Mouse (Mus musculus) heart, embryonic 13.5 days (tissue): Measurements from ENCODE around the gene Rpl3. TPM values are rescaled to one million over a fixed set of nuclear protein-coding genes. Genes with fewer than 3 reads are reported as not detected.

Experiments used
- ATAC-seq: fragments of 200-750 bp; cut with Nextera tagmentation; 2 replicates; pipeline ENCODE4 v1.8.0; 2017; ENCODE audit warnings: moderate TSS enrichment; ENCODE audit not compliant: insufficient number of reproducible peaks, low FRiP score, low TSS enrichment; ENCODE audit errors: extremely low read depth
- H3K27ac ChIP-seq: fragments of 300-500 bp; sonication (generic); replicated peaks from 2 replicates; pipeline ENCODE4 v1.5.1; 2015; ENCODE audit warnings: moderate library complexity, mild to moderate bottlenecking, inconsistent platforms
- H3K27me3 ChIP-seq: fragments of 300-500 bp; sonication (generic); replicated peaks from 2 replicates; pipeline ENCODE4 v1.6.1; 2015; ENCODE audit warnings: mild to moderate bottlenecking, inconsistent platforms
- H3K36me3 ChIP-seq: fragments of 300-500 bp; sonication (generic); 2 replicates; pipeline ENCODE4 v1.6.1; 2015; ENCODE audit warnings: mild to moderate bottlenecking, inconsistent platforms
- H3K4me1 ChIP-seq: fragments of 300-500 bp; sonication (generic); 2 replicates; pipeline ENCODE4 v1.6.1; 2015; ENCODE audit warnings: inconsistent platforms
- H3K4me2 ChIP-seq: fragments of 300-500 bp; sonication (generic); 2 replicates; pipeline ENCODE4 v1.6.1; 2015; ENCODE audit warnings: inconsistent platforms, mild to moderate bottlenecking, moderate library complexity
- H3K4me3 ChIP-seq: fragments of 300-500 bp; sonication (generic); 2 replicates; pipeline ENCODE4 v1.5.1; 2015; ENCODE audit warnings: moderate library complexity, mild to moderate bottlenecking, inconsistent platforms
- H3K9ac ChIP-seq: fragments of 300-500 bp; sonication (generic); 2 replicates; pipeline ENCODE4 v1.6.1; 2015; ENCODE audit warnings: inconsistent platforms, mild to moderate bottlenecking, moderate library complexity
- H3K9me3 ChIP-seq: fragments of 300-500 bp; sonication (generic); 2 replicates; pipeline ENCODE4 v1.6.1; 2016; ENCODE audit warnings: inconsistent platforms
- WGBS: fragments of 180-500 bp; shearing (Covaris S2); methylation state at CpG from one replicate; pipeline ENCODE4 v1.1.7; 2015; ENCODE audit warnings: mixed read lengths; 5-methylcytosine and 5-hydroxymethylcytosine counted together
- polyA plus RNA-seq: library from polyadenylated mRNA; unstranded; fragments of >200 nt; fragmentation: Nextera tagmentation; extraction: Ambion mirVana; gene quantifications from 2 replicates; pipeline ENCODE4 v1.2.1, GENCODE M21; 2015

Gene Rpl3
- polyA plus RNA-seq, 1 experiment from 2014 or later: 603 TPM

- no peak for ATAC-seq
- Histone ChIP-seq H3K4me3 (no peak overlapping the region), H3K9me3 (no peaks in the 10 kb centered on the region), H3K27me3 (no peaks in the 10 kb centered on the region), H3K4me1 (peaks cover 6% of the 10 kb centered on the region), H3K36me3 (no peaks in the 10 kb centered on the region), H3K27ac (no peak overlapping the region), H3K9ac (no peak overlapping the region), H3K4me2 (no peak overlapping the region)
- WGBS: 11% methylated on average over 13 of the region's 13 CpGs
These were observed 26.3 kb downstream of the Rpl3 start for GRCm38 (mm10) chr15:80065414-80065813.

GRCm38 (mm10) chr15:80064965-80065364 lies 26.7 kb downstream of the Rpl3 start:
- no peaks in the 10 kb centered on the region for H3K9me3 ChIP-seq
- no peak overlapping the region for H3K9ac ChIP-seq
- no peaks in the 10 kb centered on the region for H3K36me3 ChIP-seq
- 82% methylated on average over 5 of the region's 5 CpGs for WGBS
- peaks cover 1% of the 10 kb centered on the region for H3K4me1 ChIP-seq
- ATAC-seq: no peak
- no peak overlapping the region for H3K4me3 ChIP-seq
- no peaks in the 10 kb centered on the region for H3K27me3 ChIP-seq
- H3K27ac ChIP-seq: no peak overlapping the region
- no peak overlapping the region for H3K4me2 ChIP-seq

- H3K27me3 ChIP-seq: no peaks in the 10 kb centered on the region
- no peaks in the 10 kb centered on the region for H3K9me3 ChIP-seq
- H3K4me2 ChIP-seq: no peak overlapping the region
- no peak overlapping the region for H3K27ac ChIP-seq
- no peak overlapping the region for H3K9ac ChIP-seq
- H3K4me1 ChIP-seq: no peaks in the 10 kb centered on the region
- ATAC-seq: no peak
- 47% methylated on average over 5 of the region's 5 CpGs for WGBS
- no peaks in the 10 kb centered on the region for H3K36me3 ChIP-seq
- no peak overlapping the region for H3K4me3 ChIP-seq
These were observed 28.8 kb downstream of the Rpl3 start for GRCm38 (mm10) chr15:80062821-80063220.

- Histone ChIP-seq H3K4me3 (no peak overlapping the region), H3K27ac (no peak overlapping the region), H3K27me3 (no peaks in the 10 kb centered on the region), H3K36me3 (no peaks in the 10 kb centered on the region), H3K4me2 (no peak overlapping the region), H3K4me1 (no peaks in the 10 kb centered on the region), H3K9me3 (no peaks in the 10 kb centered on the region), H3K9ac (no peak overlapping the region)
- ATAC-seq: no peak
- WGBS: 60% methylated on average over 8 of the region's 9 CpGs
These were observed 29.3 kb downstream of the Rpl3 start for GRCm38 (mm10) chr15:80062339-80062738.

GRCm38 (mm10) chr15:80061071-80061550 lies 30.6 kb downstream of the Rpl3 start:
- Histone ChIP-seq H3K27me3 (no peaks in the 10 kb centered on the region), H3K36me3 (no peaks in the 10 kb centered on the region), H3K4me2 (no peak overlapping the region), H3K4me1 (no peaks in the 10 kb centered on the region), H3K9me3 (no peaks in the 10 kb centered on the region), H3K27ac (no peak overlapping the region), H3K9ac (no peak overlapping the region), H3K4me3 (no peak overlapping the region)
- ATAC-seq: no peak
- 77% methylated on average over 4 of the region's 4 CpGs for WGBS

- Histone ChIP-seq H3K36me3 (no peaks in the 10 kb centered on the region), H3K9me3 (no peaks in the 10 kb centered on the region), H3K4me2 (no peak overlapping the region), H3K4me3 (no peak overlapping the region), H3K9ac (no peak overlapping the region), H3K27ac (no peak overlapping the region), H3K27me3 (no peaks in the 10 kb centered on the region), H3K4me1 (no peaks in the 10 kb centered on the region)
- 86% methylated on average over 8 of the region's 8 CpGs for WGBS
- ATAC-seq: no peak
These were observed 31.2 kb downstream of the Rpl3 start for GRCm38 (mm10) chr15:80060356-80061070.

- Histone ChIP-seq H3K4me2 (no peak overlapping the region), H3K9me3 (no peaks in the 10 kb centered on the region), H3K27ac (no peak overlapping the region), H3K4me3 (no peak overlapping the region), H3K4me1 (no peaks in the 10 kb centered on the region), H3K9ac (no peak overlapping the region), H3K36me3 (no peaks in the 10 kb centered on the region), H3K27me3 (no peaks in the 10 kb centered on the region)
- no peak for ATAC-seq
- 67% methylated on average over 7 of the region's 7 CpGs for WGBS
These were observed 32.1 kb downstream of the Rpl3 start for GRCm38 (mm10) chr15:80059606-80060005.

GRCm38 (mm10) chr15:80058151-80058550 lies 33.5 kb downstream of the Rpl3 start:
- no peak for ATAC-seq
- H3K9ac ChIP-seq: no peak overlapping the region
- H3K27ac ChIP-seq: no peak overlapping the region
- H3K9me3 ChIP-seq: no peaks in the 10 kb centered on the region
- H3K4me3 ChIP-seq: no peak overlapping the region
- WGBS: 87% methylated on average over 7 of the region's 7 CpGs
- no peak overlapping the region for H3K4me2 ChIP-seq
- peaks cover 13% of the 10 kb centered on the region for H3K4me1 ChIP-seq
- no peaks in the 10 kb centered on the region for H3K27me3 ChIP-seq
- no peaks in the 10 kb centered on the region for H3K36me3 ChIP-seq

- peaks cover 20% of the 10 kb centered on the region for H3K4me1 ChIP-seq
- peak overlapping the region; percentile 4; the same call in 1 of the 2 replicates for H3K9ac ChIP-seq
- no peaks in the 10 kb centered on the region for H3K36me3 ChIP-seq
- H3K27ac ChIP-seq: peak overlapping the region; percentile 43; the same call in 1 of the 2 replicates
- no peaks in the 10 kb centered on the region for H3K9me3 ChIP-seq
- H3K4me2 ChIP-seq: no peak overlapping the region
- ATAC-seq: no peak
- no peak overlapping the region for H3K4me3 ChIP-seq
- 48% methylated on average over 7 of the region's 7 CpGs for WGBS
- H3K27me3 ChIP-seq: no peaks in the 10 kb centered on the region
These were observed 37.5 kb downstream of the Rpl3 start for GRCm38 (mm10) chr15:80054034-80054710.

GRCm38 (mm10) chr15:80053381-80054033 lies 38.2 kb downstream of the Rpl3 start:
- Histone ChIP-seq H3K4me3 (no peak overlapping the region), H3K4me1 (peaks cover 26% of the 10 kb centered on the region), H3K27ac (peak overlapping the region; percentile 43; the same call in 1 of the 2 replicates), H3K27me3 (no peaks in the 10 kb centered on the region), H3K9ac (peak overlapping the region; percentile 4; the same call in 1 of the 2 replicates), H3K36me3 (no peaks in the 10 kb centered on the region), H3K9me3 (no peaks in the 10 kb centered on the region), H3K4me2 (no peak overlapping the region)
- no peak for ATAC-seq
- 70% methylated on average over 8 of the region's 8 CpGs for WGBS

- ATAC-seq: no peak
- peak overlapping the region; percentile 33 for H3K27ac ChIP-seq
- WGBS: 68% methylated on average over 9 of the region's 9 CpGs
These were observed 39.9 kb downstream of the Rpl3 start for GRCm38 (mm10) chr15:80051782-80052181.

More at GRCm38 (mm10) chr15:80051782-80052181, 39.9 kb downstream of the Rpl3 start:
- H3K27me3 ChIP-seq: no peaks in the 10 kb centered on the region
- H3K4me3 ChIP-seq: no peak overlapping the region
- no peak overlapping the region for H3K9ac ChIP-seq
- peaks cover 42% of the 10 kb centered on the region for H3K4me1 ChIP-seq
- H3K9me3 ChIP-seq: no peaks in the 10 kb centered on the region
- no peaks in the 10 kb centered on the region for H3K36me3 ChIP-seq
- no peak overlapping the region for H3K4me2 ChIP-seq
